Mouse (Mus musculus) olfactory bulb, adult 2 months (tissue): ENCODE results near the gene Prdm10.

Source experiments
- CTCF ChIP-seq: fragments of 200-500 bp; IDR thresholded peaks from 2 replicates; pipeline ENCODE4 v1.5.1; 2012; ENCODE audit warnings: low read depth, mild to moderate bottlenecking, low read length, moderate library complexity; ENCODE audit not compliant: insufficient read depth
- POLR2A ChIP-seq: fragments of 200-500 bp; IDR thresholded peaks from 2 replicates; pipeline ENCODE4 v1.6.1; 2012; ENCODE audit warnings: mild to moderate bottlenecking, low read depth, low read length, moderate library complexity; ENCODE audit not compliant: insufficient read depth

DNA sequence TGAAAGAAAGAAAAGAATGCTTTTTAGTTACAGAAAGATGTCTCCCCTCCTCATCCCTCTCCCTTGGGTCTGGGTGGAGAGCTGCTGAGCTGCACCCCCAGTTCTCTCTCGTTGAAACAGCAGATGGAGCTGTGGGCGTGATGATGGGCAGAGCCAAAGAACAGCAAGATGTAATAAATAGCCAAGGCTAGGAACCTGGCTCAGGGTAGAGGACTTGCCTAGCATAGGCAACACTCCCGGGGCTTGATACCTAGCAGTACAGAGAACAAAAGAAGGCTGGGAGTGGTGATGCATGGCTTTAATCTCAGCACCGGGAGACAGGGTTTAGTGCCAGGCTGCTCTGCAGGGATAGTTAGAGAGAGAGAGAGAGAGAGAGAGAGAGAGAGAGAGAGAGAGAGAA lies 50.9 kb downstream of the Prdm10 start:
- TF ChIP-seq CTCF: no peak
- TF ChIP-seq POLR2A: no peak
